In the genomic region with DNA sequence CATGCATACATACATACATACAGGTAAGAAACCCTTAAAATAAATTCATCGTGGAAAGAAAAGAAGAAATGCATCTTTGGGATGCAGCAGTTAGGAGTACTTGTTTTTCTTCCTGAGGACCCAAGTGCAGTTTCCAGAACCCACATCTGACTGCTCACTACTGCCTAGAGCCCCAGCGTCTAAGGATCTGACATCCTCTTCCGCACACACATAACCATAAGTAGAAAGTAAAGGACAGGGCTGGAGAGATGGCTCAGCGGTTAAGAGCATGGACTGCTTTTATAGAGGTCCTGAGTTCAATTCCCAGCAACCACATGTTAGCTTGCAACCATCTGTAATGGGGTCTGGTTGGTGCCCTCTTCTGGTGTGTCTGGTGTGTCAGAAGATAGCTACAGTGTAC, we compare ENCODE assay signal across 35 mouse cellular contexts. TPM values are rescaled to one million over a fixed set of nuclear protein-coding genes. Genes with fewer than 3 reads are reported as not detected.
"Had no signal": no experiment of that assay in that cellular context is flagged by ENCODE, and none has a peak within 500 bp of the region (broad histone marks: within the 10 kb centered on the region; RNA-seq: fewer than 3 reads in every experiment).

No protein-coding gene starts in this region.

- H3K27me3 ChIP-seq: heart, embryonic 12.5 days; heart, embryonic 13.5 days; heart, embryonic 15.5 days; hindbrain, embryonic 12.5 days; hindbrain, embryonic 15.5 days; intestine, embryonic 15.5 days; kidney, embryonic 15.5 days had no signal

- H3K9ac ChIP-seq: hindbrain, embryonic 13.5 days; hindbrain, embryonic 14.5 days; hindbrain, embryonic 15.5 days had no signal

- H3K36me3 ChIP-seq: heart, embryonic 12.5 days; heart, embryonic 13.5 days; heart, embryonic 15.5 days; hindbrain, embryonic 10.5 days; hindbrain, embryonic 12.5 days; hindbrain, embryonic 13.5 days; hindbrain, embryonic 15.5 days; intestine, embryonic 15.5 days; kidney, embryonic 15.5 days had no signal

- H3K9me3 ChIP-seq: heart, embryonic 15.5 days; hindbrain, embryonic 12.5 days; hindbrain, embryonic 15.5 days; intestine, embryonic 15.5 days had no signal

- H3K4me3 ChIP-seq: heart, embryonic 12.5 days; heart, embryonic 13.5 days; heart, embryonic 15.5 days; hindbrain, embryonic 12.5 days; hindbrain, embryonic 13.5 days; hindbrain, embryonic 15.5 days; intestine, embryonic 15.5 days; kidney, embryonic 15.5 days; left cerebral cortex, adult 2 months had no signal

- DNase-seq: heart, postnatal 10 days; heart, postnatal 14 days; heart, postnatal 36 days; heart, postnatal 4 days; kidney, adult 11 months; kidney, adult 18-20 months; kidney, adult 2 months; kidney, adult 8-10 months; kidney, adult 9 months; kidney, postnatal 10 days; kidney, postnatal 14 days; kidney, postnatal 36 days; kidney, postnatal 4 days; layer of hippocampus, adult 9-11 months; layer of hippocampus, postnatal 36 days had no signal

RNA-seq across cellular contexts. Expression of gene Gm42791, which starts 37.5 kb away (rescaled TPM):
- total RNA-seq: hindbrain, postnatal 0 days had no signal
- polyA plus RNA-seq: heart, embryonic 11.5 days; heart, embryonic 12.5 days; heart, embryonic 14.5 days; heart, embryonic 16.5 days; hindbrain, embryonic 11.5 days; inflammation-experienced regulatory T-cells, adult 6 months; intestine, postnatal 0 days; kidney, adult 2 months; kidney, embryonic 15.5 days; kidney, postnatal 0 days; large intestine, adult 2 months had no signal
